Mouse (Mus musculus) hindbrain, embryonic 13.5 days (tissue): ENCODE measurements at regions not wholly inside any gene's neighbourhood (a gene's known extent, or its start where the extent isn't known, plus 50 kb on each side); places are given as distances from the start of the nearest gene placed in this dataset.

Source experiments
- ATAC-seq: fragments of 200-750 bp; cut with Nextera tagmentation; 2 replicates; pipeline ENCODE4 v1.8.0; 2017; ENCODE audit warnings: moderate TSS enrichment; ENCODE audit not compliant: low FRiP score
- H3K27ac ChIP-seq: fragments of 300-500 bp; sonication (generic); 2 replicates; pipeline ENCODE4 v1.5.1; 2015; ENCODE audit warnings: inconsistent platforms, mild to moderate bottlenecking, moderate library complexity
- H3K27me3 ChIP-seq: fragments of 300-500 bp; sonication (generic); 2 replicates; pipeline ENCODE4 v1.6.1; 2015; ENCODE audit warnings: mild to moderate bottlenecking, inconsistent platforms
- H3K36me3 ChIP-seq: fragments of 300-500 bp; sonication (generic); 2 replicates; pipeline ENCODE4 v1.6.1; 2015; ENCODE audit warnings: mild to moderate bottlenecking, inconsistent platforms
- H3K4me1 ChIP-seq: fragments of 300-500 bp; sonication (generic); replicated peaks from 2 replicates; pipeline ENCODE4 v1.6.1; 2015; ENCODE audit warnings: inconsistent platforms
- H3K4me2 ChIP-seq: fragments of 300-500 bp; sonication (generic); 2 replicates; pipeline ENCODE4 v1.6.1; 2015; ENCODE audit warnings: inconsistent platforms, mild to moderate bottlenecking, moderate library complexity
- H3K4me3 ChIP-seq: fragments of 300-500 bp; sonication (generic); 2 replicates; pipeline ENCODE4 v1.5.1; 2015; ENCODE audit warnings: mild to moderate bottlenecking, inconsistent platforms
- H3K9ac ChIP-seq: fragments of 300-500 bp; sonication (generic); 2 replicates; pipeline ENCODE4 v1.6.1; 2015; ENCODE audit warnings: mild to moderate bottlenecking, inconsistent platforms
- H3K9me3 ChIP-seq: fragments of 300-500 bp; sonication (generic); 2 replicates; pipeline ENCODE4 v1.6.1; 2016; ENCODE audit warnings: inconsistent platforms
- WGBS: fragments of 180-500 bp; shearing (Covaris S2); methylation state at CpG from one replicate; pipeline ENCODE4 v1.1.7; 2015; 5-methylcytosine and 5-hydroxymethylcytosine counted together

DNA sequence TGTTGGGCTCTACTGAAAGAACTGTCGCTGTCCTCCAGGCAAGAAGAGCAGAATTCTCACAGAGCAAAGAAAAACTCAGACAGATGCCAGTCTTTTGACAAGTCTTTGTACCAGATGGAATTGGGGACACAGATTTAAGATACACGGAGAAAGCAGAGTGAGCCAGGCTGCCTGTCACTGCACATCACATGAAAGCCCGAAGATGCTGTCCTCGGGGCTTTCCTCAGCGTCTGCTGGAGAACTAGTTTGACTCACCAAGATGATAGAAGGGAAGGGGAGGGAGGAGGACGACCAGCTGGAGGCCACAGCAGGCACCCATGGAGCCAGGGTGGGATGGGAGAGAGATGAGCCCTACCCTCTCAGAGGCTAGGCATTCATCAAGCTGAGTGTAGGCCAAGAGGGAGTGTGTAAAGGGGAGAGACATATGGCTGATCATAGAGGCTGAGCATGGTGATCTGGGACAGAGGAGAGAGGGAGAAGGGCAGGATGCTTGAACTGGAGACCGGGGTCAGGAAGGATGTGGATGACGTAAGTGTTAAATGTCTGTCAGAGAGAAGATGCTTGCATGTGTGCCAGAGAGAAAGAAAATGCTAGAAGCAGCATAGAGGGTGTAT is 600.7 kb downstream of the Tbc1d22a start:
- ATAC-seq: no peak
- no peaks in the 10 kb centered on the region for H3K36me3 ChIP-seq
- H3K4me3 ChIP-seq: no peak overlapping the region
- H3K9ac ChIP-seq: no peak overlapping the region
- H3K4me1 ChIP-seq: no peaks in the 10 kb centered on the region; the same call in 1 of the 2 replicates
- H3K9me3 ChIP-seq: no peaks in the 10 kb centered on the region
- WGBS: 61% methylated on average over 8 of the region's 8 CpGs
- H3K27me3 ChIP-seq: no peaks in the 10 kb centered on the region
- H3K4me2 ChIP-seq: no peak overlapping the region
- no peak overlapping the region for H3K27ac ChIP-seq

DNA sequence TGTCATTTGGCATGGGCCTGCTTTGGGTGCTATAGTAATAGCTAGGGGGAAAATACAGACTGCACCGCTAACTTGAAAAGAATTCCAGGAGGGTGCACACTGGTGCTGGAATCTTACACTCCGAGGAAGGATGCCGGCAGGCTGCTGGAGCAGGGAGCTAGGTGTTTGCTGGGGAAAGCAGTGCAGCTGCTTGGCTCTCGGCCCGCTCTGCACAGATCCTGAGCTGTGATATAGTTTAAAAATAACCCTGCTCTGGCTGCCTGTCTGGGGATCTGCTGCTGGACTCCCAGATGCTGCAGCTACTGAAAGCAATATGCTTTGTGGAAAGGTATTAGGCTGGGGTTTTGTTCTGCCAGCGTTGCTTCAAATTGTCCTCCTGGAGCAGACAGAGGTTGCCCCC is 621.7 kb downstream of the Tbc1d22a start:
- Histone ChIP-seq H3K36me3 (no peaks in the 10 kb centered on the region), H3K4me2 (no peak overlapping the region), H3K27me3 (no peaks in the 10 kb centered on the region), H3K9ac (no peak overlapping the region), H3K9me3 (no peaks in the 10 kb centered on the region), H3K4me3 (no peak overlapping the region), H3K27ac (peak overlapping the region; percentile 66), H3K4me1 (peaks cover 7% of the 10 kb centered on the region)
- ATAC-seq: no peak
- WGBS: 47% methylated on average over 6 of the region's 6 CpGs

DNA sequence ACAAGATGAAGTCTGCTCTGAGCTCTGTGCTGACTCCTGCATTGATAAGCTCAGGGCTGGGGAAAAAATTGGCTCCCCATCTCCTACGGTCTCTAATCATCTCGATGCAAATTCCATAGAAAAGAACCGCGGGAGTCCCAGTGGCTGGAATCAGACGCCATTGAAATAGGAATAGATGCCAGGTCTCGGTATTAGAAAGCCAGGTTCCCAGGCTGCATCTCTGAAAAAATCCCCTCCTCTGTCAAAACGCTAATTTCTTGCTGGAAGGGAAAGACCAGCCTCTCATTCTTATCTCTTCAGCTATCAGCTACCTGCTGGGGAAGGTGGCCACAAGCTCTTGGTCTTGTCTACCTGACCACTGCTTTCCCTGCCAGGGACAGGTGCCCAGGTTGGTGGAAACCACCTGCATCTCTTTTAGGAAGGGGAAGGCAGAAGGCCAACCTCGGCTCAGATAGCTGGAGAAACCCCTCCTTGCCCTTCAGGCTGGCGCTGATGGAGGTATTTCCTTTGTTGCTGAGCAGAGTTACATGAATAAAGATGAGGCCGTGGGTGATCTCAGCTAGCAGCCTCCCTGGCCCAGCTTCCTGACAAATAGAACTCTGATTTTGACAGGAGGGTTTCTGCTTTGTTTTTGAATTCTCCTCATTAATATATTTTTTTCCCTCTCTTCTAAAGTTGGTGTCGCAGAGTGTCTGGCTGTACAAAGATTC is 638.1 kb downstream of the Tbc1d22a start:
- no peaks in the 10 kb centered on the region for H3K9me3 ChIP-seq
- ATAC-seq: no peak
- no peaks in the 10 kb centered on the region for H3K36me3 ChIP-seq
- no peak overlapping the region for H3K4me2 ChIP-seq
- H3K27ac ChIP-seq: peak overlapping the region; percentile 46; the same call in 1 of the 2 replicates
- peaks cover 16% of the 10 kb centered on the region for H3K4me1 ChIP-seq
- 23% methylated on average over 11 of the region's 11 CpGs for WGBS
- no peak overlapping the region for H3K4me3 ChIP-seq
- no peak overlapping the region for H3K9ac ChIP-seq
- H3K27me3 ChIP-seq: no peaks in the 10 kb centered on the region

DNA sequence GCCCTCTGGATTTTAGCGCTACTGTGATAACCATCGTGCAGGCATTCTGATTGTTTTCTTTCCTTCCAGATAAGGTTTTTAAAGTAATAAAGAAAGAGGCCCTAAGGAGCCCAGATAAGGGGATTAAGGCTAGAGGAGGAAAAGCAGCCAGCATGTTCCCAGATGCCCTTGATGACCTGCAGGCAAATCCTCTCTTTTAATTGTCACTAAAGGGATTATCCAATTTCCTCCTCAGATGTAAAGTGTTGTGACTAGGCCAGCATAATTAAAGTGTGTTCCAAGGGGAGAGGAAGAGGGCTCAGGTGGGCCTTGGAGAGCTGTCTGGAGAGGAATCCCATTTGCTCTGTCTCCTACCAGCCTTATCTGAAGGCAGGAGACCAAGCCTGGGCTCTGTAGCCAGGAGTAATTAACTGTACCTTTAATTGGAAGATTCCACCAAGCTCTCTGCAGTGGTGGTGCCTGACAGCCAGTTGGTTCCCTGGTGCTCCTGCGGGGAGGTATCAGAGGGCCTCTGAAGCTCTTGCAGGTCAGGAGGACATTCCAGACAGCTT is 644.2 kb downstream of the Tbc1d22a start:
- no peak overlapping the region for H3K4me2 ChIP-seq
- H3K4me3 ChIP-seq: no peak overlapping the region
- ATAC-seq: no peak
- WGBS: 35% methylated on average over 3 of the region's 3 CpGs
- H3K9me3 ChIP-seq: no peaks in the 10 kb centered on the region
- no peaks in the 10 kb centered on the region for H3K27me3 ChIP-seq
- H3K9ac ChIP-seq: no peak overlapping the region
- H3K27ac ChIP-seq: no peak overlapping the region
- H3K36me3 ChIP-seq: no peaks in the 10 kb centered on the region
- H3K4me1 ChIP-seq: no peaks in the 10 kb centered on the region

DNA sequence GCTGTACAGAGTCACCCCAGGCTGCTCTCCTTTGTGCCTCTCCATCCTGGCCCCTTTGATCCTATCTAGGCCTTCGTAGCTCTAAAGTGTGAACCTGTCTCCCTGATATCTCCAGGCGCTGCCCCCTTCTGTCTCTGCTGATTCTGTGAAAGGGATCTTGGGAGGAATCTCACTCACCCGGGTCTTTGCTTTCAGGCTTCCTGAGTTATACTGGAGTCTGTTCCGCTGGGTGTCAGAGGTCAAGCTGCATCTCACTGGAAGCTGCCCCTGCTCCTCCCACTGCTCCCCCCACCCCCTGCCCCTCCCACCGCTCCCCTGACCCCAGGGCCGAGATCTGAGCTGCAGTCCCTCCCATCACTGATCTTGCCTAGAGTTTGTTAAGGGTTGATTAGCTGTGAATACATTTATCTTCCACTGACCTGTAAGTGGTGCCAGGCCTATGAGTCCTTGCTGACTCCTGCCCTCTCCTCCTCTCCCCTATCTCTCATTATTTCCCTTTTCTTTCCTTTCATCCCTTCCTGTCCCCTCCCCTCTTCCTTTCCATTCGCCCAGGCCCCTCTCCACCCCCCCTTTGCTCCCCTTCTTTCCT is 661.6 kb downstream of the Tbc1d22a start:
- no peak for ATAC-seq
- H3K9me3 ChIP-seq: no peaks in the 10 kb centered on the region
- no peaks in the 10 kb centered on the region for H3K36me3 ChIP-seq
- no peak overlapping the region for H3K4me3 ChIP-seq
- H3K27ac ChIP-seq: no peak overlapping the region
- H3K4me2 ChIP-seq: peak overlapping the region; percentile 26; the same call in 1 of the 2 replicates
- WGBS: 9% methylated on average over 7 of the region's 7 CpGs
- no peaks in the 10 kb centered on the region for H3K27me3 ChIP-seq
- peaks cover 13% of the 10 kb centered on the region for H3K4me1 ChIP-seq
- H3K9ac ChIP-seq: no peak overlapping the region

DNA sequence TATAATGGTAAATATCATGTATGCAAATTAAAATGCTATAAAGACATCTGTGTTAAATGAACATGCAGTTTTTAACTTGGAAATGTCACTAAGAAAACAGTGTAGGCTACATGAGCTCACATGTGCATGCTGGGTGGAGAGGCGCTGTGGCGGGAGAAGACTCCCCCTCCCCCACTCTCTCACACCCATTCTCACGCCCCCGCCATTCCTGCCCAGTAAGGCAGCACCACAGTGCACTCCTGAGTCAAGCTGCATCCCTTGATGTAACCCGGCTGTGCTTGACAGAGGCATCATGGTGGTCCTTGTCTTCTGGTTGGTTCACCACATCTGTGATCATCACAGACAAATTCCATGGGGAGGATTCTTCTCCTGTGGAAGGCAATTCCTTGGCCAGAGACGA is 647.1 kb upstream of the Fam19a5 start:
- 0 out of 2 replicates have a peak, but pooled peaks cover 7% of the 10 kb centered on the region for H3K4me1 ChIP-seq
- no peak overlapping the region for H3K27ac ChIP-seq
- 70% methylated on average over 6 of the region's 6 CpGs for WGBS
- ATAC-seq: no peak
- H3K4me3 ChIP-seq: no peak overlapping the region
- no peak overlapping the region for H3K9ac ChIP-seq
- H3K36me3 ChIP-seq: no peaks in the 10 kb centered on the region
- no peaks in the 10 kb centered on the region for H3K27me3 ChIP-seq
- H3K9me3 ChIP-seq: no peaks in the 10 kb centered on the region
- no peak overlapping the region for H3K4me2 ChIP-seq

DNA sequence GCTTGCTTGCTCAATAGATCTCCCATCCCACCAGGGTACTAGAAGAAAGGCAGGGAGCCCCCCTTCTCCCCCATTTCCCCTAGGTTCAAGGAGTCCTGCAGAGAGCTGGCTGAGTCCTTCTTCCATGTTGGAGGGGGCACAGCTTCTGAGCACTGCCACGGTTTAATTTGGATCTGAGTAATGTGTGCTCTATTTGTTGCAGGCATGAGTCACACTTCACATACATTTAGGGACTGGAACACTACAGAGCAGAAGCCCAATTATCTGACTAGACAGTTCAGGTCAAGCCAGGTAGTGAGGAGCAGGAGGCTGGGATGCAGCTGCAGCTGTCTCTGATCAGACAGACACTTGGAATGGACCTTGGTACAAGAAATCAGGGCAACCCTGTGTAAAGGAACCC is 644.1 kb upstream of the Fam19a5 start:
- H3K4me2 ChIP-seq: no peak overlapping the region
- WGBS: 42% methylated on average over 1 of the region's 1 CpGs

DNA sequence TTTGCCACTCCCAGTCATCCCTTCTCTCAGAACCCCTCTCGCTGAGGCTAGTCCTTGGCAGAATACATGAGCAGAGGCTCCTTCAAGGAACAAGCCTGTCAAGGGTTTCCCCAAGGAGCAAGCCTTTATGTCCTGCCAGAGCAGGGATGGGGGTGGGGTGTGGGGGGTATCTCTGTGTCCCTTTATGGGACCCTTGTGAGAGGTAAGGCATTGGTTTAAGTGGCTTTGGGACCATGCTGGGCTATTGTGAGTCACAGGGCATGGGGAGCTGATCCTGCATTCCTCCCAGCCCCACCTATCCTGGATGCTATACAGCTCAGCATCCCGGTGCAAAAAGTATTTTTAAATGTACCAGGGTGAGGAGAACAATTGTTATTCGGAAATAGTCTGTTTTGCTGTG is 641.1 kb upstream of the Fam19a5 start:
- Histone ChIP-seq H3K9me3 (no peaks in the 10 kb centered on the region), H3K27ac (no peak overlapping the region), H3K4me1 (0 out of 2 replicates have a peak, but pooled peaks cover 5% of the 10 kb centered on the region), H3K27me3 (no peaks in the 10 kb centered on the region), H3K4me3 (no peak overlapping the region), H3K36me3 (no peaks in the 10 kb centered on the region), H3K4me2 (no peak overlapping the region), H3K9ac (no peak overlapping the region)
- no peak for ATAC-seq
- WGBS: 38% methylated on average over 3 of the region's 3 CpGs

More for the DNA sequence above, 644.1 kb upstream of the Fam19a5 start:
- no peak for ATAC-seq
- no peaks in the 10 kb centered on the region for H3K27me3 ChIP-seq
- H3K9me3 ChIP-seq: no peaks in the 10 kb centered on the region
- H3K36me3 ChIP-seq: no peaks in the 10 kb centered on the region
- H3K9ac ChIP-seq: no peak overlapping the region
- H3K27ac ChIP-seq: no peak overlapping the region
- 0 out of 2 replicates have a peak, but pooled peaks cover 12% of the 10 kb centered on the region for H3K4me1 ChIP-seq
- H3K4me3 ChIP-seq: no peak overlapping the region

DNA sequence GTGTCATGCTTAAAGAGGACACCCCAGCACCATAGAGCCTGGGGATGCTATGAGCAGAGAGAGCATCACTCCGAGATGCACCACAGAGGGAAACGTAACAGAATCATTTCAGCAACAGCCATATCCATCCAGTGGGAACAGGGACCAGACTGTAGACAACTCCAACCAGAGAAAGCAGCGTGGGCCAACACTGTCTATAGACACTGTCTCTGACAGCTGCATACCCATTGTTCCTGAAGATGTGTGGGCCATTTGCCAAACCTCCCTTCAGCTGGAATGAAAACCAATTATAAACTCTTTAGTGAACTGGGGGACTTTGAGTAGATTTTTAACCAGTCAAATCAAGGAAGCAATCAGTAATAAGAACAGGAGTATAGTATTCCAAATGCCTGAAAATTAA is 630.8 kb upstream of the Fam19a5 start:
- Histone ChIP-seq H3K9me3 (no peaks in the 10 kb centered on the region), H3K27me3 (no peaks in the 10 kb centered on the region), H3K36me3 (no peaks in the 10 kb centered on the region), H3K4me3 (no peak overlapping the region), H3K9ac (no peak overlapping the region), H3K4me1 (no peaks in the 10 kb centered on the region), H3K27ac (no peak overlapping the region), H3K4me2 (no peak overlapping the region)
- WGBS: 69% methylated on average over 3 of the region's 3 CpGs
- ATAC-seq: no peak

DNA sequence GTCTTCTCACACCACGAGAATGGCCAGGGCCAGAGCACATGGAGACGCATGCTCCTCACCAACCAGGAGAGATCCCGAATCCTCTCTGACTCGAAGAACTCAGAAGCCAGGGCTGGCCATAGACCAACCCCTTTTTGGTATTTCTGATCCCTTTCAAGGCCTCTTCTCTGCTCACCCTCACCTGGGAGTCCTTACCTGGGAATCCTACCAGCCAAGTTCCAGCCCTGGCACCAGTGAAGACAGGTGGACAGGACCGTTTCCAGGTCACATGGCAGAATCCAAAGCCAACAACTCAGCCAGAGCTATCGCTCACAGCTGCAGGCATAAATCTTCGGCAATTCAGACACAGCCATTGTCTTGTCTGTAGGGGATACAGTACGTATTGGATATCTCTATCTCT is 626.2 kb upstream of the Fam19a5 start:
- H3K27me3 ChIP-seq: no peaks in the 10 kb centered on the region
- no peaks in the 10 kb centered on the region for H3K36me3 ChIP-seq
- H3K4me1 ChIP-seq: peaks cover 33% of the 10 kb centered on the region
- no peak for ATAC-seq
- WGBS: 89% methylated on average over 8 of the region's 8 CpGs
- no peaks in the 10 kb centered on the region for H3K9me3 ChIP-seq
- H3K9ac ChIP-seq: no peak overlapping the region
- H3K4me2 ChIP-seq: no peak overlapping the region
- no peak overlapping the region for H3K4me3 ChIP-seq
- H3K27ac ChIP-seq: no peak overlapping the region

DNA sequence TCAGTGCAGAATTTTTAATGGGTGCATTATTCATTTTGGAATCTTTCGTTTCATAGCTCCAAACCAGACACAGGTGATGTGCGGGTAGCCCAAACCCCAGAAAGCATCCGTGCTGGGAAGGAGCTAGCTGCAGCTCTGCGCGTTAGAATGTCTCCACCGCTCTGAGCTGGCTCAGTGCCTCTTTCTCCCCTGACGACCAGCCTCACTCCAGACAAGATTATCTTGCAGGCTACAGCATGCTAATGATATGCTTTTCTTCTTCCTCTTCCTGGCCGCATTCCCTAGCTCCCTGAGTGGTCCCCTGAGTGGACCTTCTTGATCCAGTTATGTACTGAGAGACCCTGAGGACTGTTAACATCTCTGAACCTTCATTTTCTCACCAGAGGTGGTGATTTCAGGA is 624.4 kb upstream of the Fam19a5 start:
- Histone ChIP-seq H3K4me3 (no peak overlapping the region), H3K9me3 (no peaks in the 10 kb centered on the region), H3K36me3 (no peaks in the 10 kb centered on the region), H3K4me2 (0 out of 2 replicates have a peak overlapping the region, but pooled peaks have one; percentile 4), H3K27ac (peak overlapping the region; percentile 75), H3K4me1 (peaks cover 34% of the 10 kb centered on the region), H3K27me3 (no peaks in the 10 kb centered on the region), H3K9ac (no peak overlapping the region)
- WGBS: 30% methylated on average over 8 of the region's 8 CpGs
- ATAC-seq: peak; percentile 59; the same call in 1 of the 2 replicates

DNA sequence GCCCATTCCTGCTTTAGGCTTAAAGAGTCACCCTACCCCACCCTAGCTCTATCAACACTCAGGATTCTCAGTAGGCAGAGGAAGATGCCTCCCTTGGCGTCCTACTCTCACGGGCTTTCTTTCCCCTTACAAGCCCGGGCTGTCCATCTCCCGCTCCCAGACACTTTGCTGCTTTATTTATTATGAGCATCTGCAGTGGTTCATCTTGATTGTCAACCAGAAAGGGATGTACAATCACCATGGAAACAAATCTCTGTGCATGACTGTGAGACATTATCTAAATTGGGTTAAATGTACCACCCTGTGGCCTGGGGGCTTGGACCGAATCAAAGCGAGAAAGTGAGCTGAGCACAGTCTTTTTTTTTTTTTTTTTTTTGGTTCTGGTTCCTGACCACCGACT is 623.9 kb upstream of the Fam19a5 start:
- peaks cover 39% of the 10 kb centered on the region for H3K4me1 ChIP-seq
- WGBS: 4% methylated on average over 7 of the region's 7 CpGs
- ATAC-seq: peak; percentile 64; the same call in 1 of the 2 replicates
- H3K4me2 ChIP-seq: 0 out of 2 replicates have a peak overlapping the region, but pooled peaks have one; percentile 4
- H3K27me3 ChIP-seq: no peaks in the 10 kb centered on the region
- no peaks in the 10 kb centered on the region for H3K9me3 ChIP-seq
- H3K4me3 ChIP-seq: no peak overlapping the region
- H3K27ac ChIP-seq: peak overlapping the region; percentile 75
- H3K9ac ChIP-seq: no peak overlapping the region
- no peaks in the 10 kb centered on the region for H3K36me3 ChIP-seq
